In genomic region chr7:73534937-73535860, GRCm38 (mm10) we compare ENCODE assay signal across 7 mouse cellular contexts. TPM values are rescaled to one million over a fixed set of nuclear protein-coding genes. Genes with fewer than 3 reads are reported as not detected.
DNase-seq lines count a peak whose midpoint lies in the region; ATAC-seq and TF ChIP-seq lines count a peak whose summit lies in the region.

No protein-coding gene starts in this region.

- no peak overlapping the region for H3K4me3 ChIP-seq in kidney, postnatal 0 days (replicated peaks; ENCODE audit: low read depth, low read length)
- H3K4me3 ChIP-seq in bone marrow macrophage, adult 2 months (ENCODE audit: insufficient read depth, low read length), result 0 out of 2 replicates have a peak overlapping the region, but pooled peaks have one; percentile 5
- H3K4me3 ChIP-seq in liver, embryonic 13.5 days (replicated peaks), result no peak overlapping the region

- H3K27ac ChIP-seq in kidney, postnatal 0 days, result peak overlapping the region; percentile 14; the same call in 1 of the 2 replicates
- peak overlapping the region; percentile 18 for H3K27ac ChIP-seq in bone marrow macrophage, adult 2 months (ENCODE audit: insufficient read depth, low read depth, low read length)
- H3K27ac ChIP-seq in liver, embryonic 13.5 days, result peak overlapping the region; percentile 50

- no peaks in the 10 kb centered on the region for H3K9me3 ChIP-seq in kidney, postnatal 0 days (replicated peaks; ENCODE audit: low read length)
- no peaks in the 10 kb centered on the region for H3K9me3 ChIP-seq in liver, embryonic 13.5 days (replicated peaks)

- no peaks in the 10 kb centered on the region for H3K36me3 ChIP-seq in kidney, postnatal 0 days (ENCODE audit: insufficient read depth, low read length)
- peaks cover 46% of the 10 kb centered on the region for H3K36me3 ChIP-seq in liver, embryonic 13.5 days

- no peak for DNase-seq in kidney, postnatal 0 days (ENCODE audit: low spot score)
- no peak for DNase-seq in kidney, adult 11 months
- peak; percentile 90 for DNase-seq in ES-CJ7 (ENCODE audit: low read depth, low spot score)
- DNase-seq in liver, embryonic 13.5 days, result no peak
- no peak for DNase-seq in thymus, postnatal 10 days (ENCODE audit: low spot score in 2 of 2)
- DNase-seq in adrenal gland, postnatal 14 days, result no peak

- no peak for TF ChIP-seq CTCF in kidney, postnatal 0 days (IDR thresholded peaks at IDR 0.05; ENCODE audit: low read depth)
- TF ChIP-seq CTCF in bone marrow macrophage, adult 2 months (IDR thresholded peaks at IDR 0.05; ENCODE audit: low read depth, low read length), result no peak

- peaks cover 35% of the 10 kb centered on the region for H3K4me1 ChIP-seq in kidney, postnatal 0 days (replicated peaks; ENCODE audit: insufficient read depth, low read length)
- peaks cover 44% of the 10 kb centered on the region for H3K4me1 ChIP-seq in bone marrow macrophage, adult 2 months (ENCODE audit: control insufficient read depth, insufficient read depth, low read length)
- peaks cover 63% of the 10 kb centered on the region for H3K4me1 ChIP-seq in liver, embryonic 13.5 days (replicated peaks)

- H3K27me3 ChIP-seq in kidney, postnatal 0 days (ENCODE audit: insufficient read depth, low read length), result no peaks in the 10 kb centered on the region
- H3K27me3 ChIP-seq in liver, embryonic 13.5 days, result no peaks in the 10 kb centered on the region

- peak overlapping the region; percentile 23 for H3K4me2 ChIP-seq in kidney, postnatal 0 days (ENCODE audit: low read length)
- 0 out of 2 replicates have a peak overlapping the region, but pooled peaks have one; percentile 1 for H3K4me2 ChIP-seq in liver, embryonic 13.5 days

- no peak overlapping the region for H3K9ac ChIP-seq in kidney, postnatal 0 days (ENCODE audit: low read depth, low read length)
- 0 out of 2 replicates have a peak overlapping the region, but pooled peaks have one; percentile 10 for H3K9ac ChIP-seq in liver, embryonic 13.5 days

- ATAC-seq in kidney, postnatal 0 days (replicated peaks; ENCODE audit: low FRiP score, low read depth), result no peak
- no peak for ATAC-seq in liver, embryonic 13.5 days (ENCODE audit: low read depth)

- TF ChIP-seq POLR2A in bone marrow macrophage, adult 2 months (IDR thresholded peaks at IDR 0.05; ENCODE audit: borderline replicate concordance, low read depth, low read length), result no peak

- WGBS in kidney, postnatal 0 days, result 72% methylated on average over 2 of the region's 2 CpGs
- 65% methylated on average over 2 of the region's 2 CpGs for WGBS in liver, embryonic 13.5 days (ENCODE audit: insufficient replicate concordance)

RNA-seq across cellular contexts. Expression of gene Chd2, which starts 6.4 kb away (rescaled TPM):
- 41.6 and 44.1 TPM in 2 replicates for polyA plus RNA-seq in kidney, postnatal 0 days (2015; fragmentation: Nextera tagmentation; extraction: Ambion mirVana)
- 44.4 and 47.9 TPM in 2 replicates for polyA plus RNA-seq in bone marrow macrophage, adult 2 months (2012; ENCODE audit: insufficient read depth, insufficient read length, missing spikeins)
- 18.8 and 25.6 TPM in 2 replicates for polyA plus RNA-seq in liver, embryonic 13.5 days (2015; fragmentation: Nextera tagmentation; extraction: Ambion mirVana)
- total RNA-seq in adrenal gland, postnatal 14 days (2021), result 45.1 and 52.8 TPM in 2 replicates
